Mouse (Mus musculus): ENCODE data around the gene Gm26602. TPM values are rescaled to one million over a fixed set of nuclear protein-coding genes. Genes with fewer than 3 reads are reported as not detected.
A peak's percentile ranks its signal among the peaks of the same experiment; 100 is the strongest.

Gene Gm26602
- polyA plus RNA-seq, 1 experiment from 2014 or later, result not detected

GRCm38 (mm10) chr10:79929967-79930825 is 19.5 kb downstream of the Gm26602 start:
- Histone ChIP-seq H3K9me3 (no peaks in the 10 kb centered on the region), H3K4me3 (no peak overlapping the region), H3K27ac (no peak overlapping the region), H3K4me1 (peaks cover 85% of the 10 kb centered on the region), H3K36me3 (peaks cover 24% of the 10 kb centered on the region), H3K9ac (no peak overlapping the region), H3K27me3 (no peaks in the 10 kb centered on the region), H3K4me2 (no peak overlapping the region)
- ATAC-seq (ENCODE audit: insufficient number of reproducible peaks, low FRiP score, low TSS enrichment, low read depth), result no peak
- 85% methylated on average over 18 of the region's 18 CpGs for WGBS

DNA sequence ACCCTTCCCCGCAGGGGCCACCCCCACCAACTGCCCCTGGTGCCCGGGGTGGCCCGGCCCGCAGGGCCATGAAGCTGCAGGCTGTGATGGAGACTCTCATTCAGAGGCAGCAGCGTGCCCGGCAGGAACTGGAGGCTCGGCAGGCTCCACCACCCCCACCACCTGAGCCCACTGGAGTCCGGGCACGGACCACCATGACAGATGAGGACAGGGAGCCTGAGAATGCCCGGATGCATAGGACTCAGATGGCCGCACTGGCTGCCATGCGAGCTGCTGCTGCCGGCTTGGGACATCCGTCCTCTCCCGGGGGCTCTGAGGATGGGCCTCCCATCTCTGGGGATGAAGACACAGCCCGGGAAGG is 20.1 kb downstream of the Gm26602 start:
- 88% methylated on average over 16 of the region's 16 CpGs for WGBS
- Histone ChIP-seq H3K27me3 (no peaks in the 10 kb centered on the region), H3K9ac (no peak overlapping the region), H3K9me3 (no peaks in the 10 kb centered on the region), H3K4me2 (no peak overlapping the region), H3K27ac (no peak overlapping the region), H3K36me3 (peaks cover 24% of the 10 kb centered on the region), H3K4me3 (no peak overlapping the region), H3K4me1 (peaks cover 85% of the 10 kb centered on the region)
- ATAC-seq (ENCODE audit: insufficient number of reproducible peaks, low FRiP score, low TSS enrichment, low read depth), result no peak

- Histone ChIP-seq H3K9ac (no peak overlapping the region), H3K27me3 (no peaks in the 10 kb centered on the region), H3K4me1 (peaks cover 86% of the 10 kb centered on the region)
Observed at GRCm38 (mm10) chr10:79931797-79932196, 21.1 kb downstream of the Gm26602 start.

GRCm38 (mm10) chr10:79932736-79933135 is 22.1 kb downstream of the Gm26602 start:
- H3K4me3 ChIP-seq, result no peak overlapping the region

More at GRCm38 (mm10) chr10:79931797-79932196, 21.1 kb downstream of the Gm26602 start:
- no peak overlapping the region for H3K4me3 ChIP-seq
- H3K9me3 ChIP-seq, result no peaks in the 10 kb centered on the region
- peaks cover 24% of the 10 kb centered on the region for H3K36me3 ChIP-seq
- no peak overlapping the region for H3K27ac ChIP-seq
- H3K4me2 ChIP-seq, result no peak overlapping the region
- ATAC-seq (ENCODE audit: insufficient number of reproducible peaks, low FRiP score, low TSS enrichment, low read depth), result no peak
- 77% methylated on average over 9 of the region's 9 CpGs for WGBS

DNA sequence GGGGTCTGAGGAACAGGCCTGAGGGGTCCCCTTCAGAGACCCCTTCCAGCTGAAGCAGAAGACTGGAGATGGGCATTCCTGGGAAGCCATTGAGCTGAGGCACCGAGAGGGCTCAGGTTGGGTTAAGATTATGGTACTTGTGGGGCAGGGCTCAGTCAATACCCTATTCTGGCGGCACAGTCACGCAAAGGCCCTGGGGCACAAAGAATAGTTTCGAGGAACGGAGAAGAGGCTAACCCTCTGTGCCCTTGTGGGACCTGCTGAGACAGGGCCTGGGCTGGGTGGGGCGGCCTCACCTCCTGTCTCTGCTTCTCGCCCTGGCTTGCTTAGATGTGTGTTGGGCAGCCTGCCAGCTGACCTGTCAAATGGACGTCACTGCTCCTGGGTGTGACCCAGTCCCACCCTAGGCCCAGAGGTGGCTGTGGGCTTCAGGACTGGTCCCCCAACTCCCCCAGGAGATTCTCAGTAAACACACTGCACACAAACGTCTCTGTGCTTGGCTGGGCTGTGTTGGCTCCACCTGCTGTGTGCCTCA is 22.6 kb downstream of the Gm26602 start:
- Histone ChIP-seq H3K9me3 (no peaks in the 10 kb centered on the region), H3K4me1 (peaks cover 93% of the 10 kb centered on the region), H3K27ac (peak overlapping the region; percentile 62), H3K36me3 (peaks cover 32% of the 10 kb centered on the region), H3K9ac (no peak overlapping the region), H3K4me3 (no peak overlapping the region), H3K27me3 (no peaks in the 10 kb centered on the region), H3K4me2 (no peak overlapping the region)
- WGBS, result 29% methylated on average over 9 of the region's 9 CpGs
- ATAC-seq (ENCODE audit: insufficient number of reproducible peaks, low FRiP score, low TSS enrichment, low read depth), result no peak

More at GRCm38 (mm10) chr10:79932736-79933135, 22.1 kb downstream of the Gm26602 start:
- H3K36me3 ChIP-seq, result peaks cover 27% of the 10 kb centered on the region
- no peak overlapping the region for H3K9ac ChIP-seq
- H3K4me1 ChIP-seq, result peaks cover 94% of the 10 kb centered on the region
- 19% methylated on average over 8 of the region's 8 CpGs for WGBS
- no peak for ATAC-seq (ENCODE audit: insufficient number of reproducible peaks, low FRiP score, low TSS enrichment, low read depth)
- H3K27me3 ChIP-seq, result no peaks in the 10 kb centered on the region
- H3K27ac ChIP-seq, result peak overlapping the region; percentile 62
- H3K4me2 ChIP-seq, result no peak overlapping the region
- no peaks in the 10 kb centered on the region for H3K9me3 ChIP-seq

- peaks cover 92% of the 10 kb centered on the region for H3K4me1 ChIP-seq
- 62% methylated on average over 6 of the region's 6 CpGs for WGBS
Observed at GRCm38 (mm10) chr10:79933861-79934260, 23.2 kb downstream of the Gm26602 start.

GRCm38 (mm10) chr10:79934272-79934721 is 23.6 kb downstream of the Gm26602 start:
- H3K9ac ChIP-seq, result no peak overlapping the region
- WGBS, result 41% methylated on average over 13 of the region's 13 CpGs
- peak; percentile 65 for ATAC-seq (ENCODE audit: insufficient number of reproducible peaks, low FRiP score, low TSS enrichment, low read depth)

More at GRCm38 (mm10) chr10:79933861-79934260, 23.2 kb downstream of the Gm26602 start:
- Histone ChIP-seq H3K4me3 (no peak overlapping the region), H3K9me3 (no peaks in the 10 kb centered on the region), H3K36me3 (peaks cover 35% of the 10 kb centered on the region), H3K27ac (peak overlapping the region; percentile 30; the same call in 1 of the 2 replicates), H3K27me3 (no peaks in the 10 kb centered on the region), H3K9ac (no peak overlapping the region), H3K4me2 (no peak overlapping the region)
- ATAC-seq (ENCODE audit: insufficient number of reproducible peaks, low FRiP score, low TSS enrichment, low read depth), result no peak

GRCm38 (mm10) chr10:79934794-79935569 is 24.3 kb downstream of the Gm26602 start:
- Histone ChIP-seq H3K4me1 (peaks cover 88% of the 10 kb centered on the region), H3K36me3 (peaks cover 37% of the 10 kb centered on the region), H3K27me3 (no peaks in the 10 kb centered on the region), H3K9me3 (no peaks in the 10 kb centered on the region), H3K4me2 (no peak overlapping the region), H3K4me3 (no peak overlapping the region), H3K9ac (no peak overlapping the region), H3K27ac (peak overlapping the region; percentile 61)
- no peak for ATAC-seq (ENCODE audit: insufficient number of reproducible peaks, low FRiP score, low TSS enrichment, low read depth)
- 71% methylated on average over 16 of the region's 16 CpGs for WGBS

More at GRCm38 (mm10) chr10:79934272-79934721, 23.6 kb downstream of the Gm26602 start:
- Histone ChIP-seq H3K27me3 (no peaks in the 10 kb centered on the region), H3K4me2 (no peak overlapping the region), H3K4me3 (no peak overlapping the region), H3K4me1 (peaks cover 91% of the 10 kb centered on the region), H3K36me3 (peaks cover 37% of the 10 kb centered on the region), H3K9me3 (no peaks in the 10 kb centered on the region), H3K27ac (peak overlapping the region; percentile 30)

- 0 out of 2 replicates have a peak overlapping the region, but pooled peaks have one; percentile 10 for H3K9ac ChIP-seq
- no peak overlapping the region for H3K4me3 ChIP-seq
- peak overlapping the region; percentile 2; the same call in 1 of the 2 replicates for H3K4me2 ChIP-seq
- H3K4me1 ChIP-seq, result peaks cover 87% of the 10 kb centered on the region
- peak overlapping the region; percentile 54 for H3K27ac ChIP-seq
- no peaks in the 10 kb centered on the region for H3K9me3 ChIP-seq
- peaks cover 37% of the 10 kb centered on the region for H3K36me3 ChIP-seq
- no peak for ATAC-seq (ENCODE audit: insufficient number of reproducible peaks, low FRiP score, low TSS enrichment, low read depth)
- WGBS, result 37% methylated on average over 10 of the region's 10 CpGs
- no peaks in the 10 kb centered on the region for H3K27me3 ChIP-seq
Observed at GRCm38 (mm10) chr10:79936284-79936910, 25.7 kb downstream of the Gm26602 start.

DNA sequence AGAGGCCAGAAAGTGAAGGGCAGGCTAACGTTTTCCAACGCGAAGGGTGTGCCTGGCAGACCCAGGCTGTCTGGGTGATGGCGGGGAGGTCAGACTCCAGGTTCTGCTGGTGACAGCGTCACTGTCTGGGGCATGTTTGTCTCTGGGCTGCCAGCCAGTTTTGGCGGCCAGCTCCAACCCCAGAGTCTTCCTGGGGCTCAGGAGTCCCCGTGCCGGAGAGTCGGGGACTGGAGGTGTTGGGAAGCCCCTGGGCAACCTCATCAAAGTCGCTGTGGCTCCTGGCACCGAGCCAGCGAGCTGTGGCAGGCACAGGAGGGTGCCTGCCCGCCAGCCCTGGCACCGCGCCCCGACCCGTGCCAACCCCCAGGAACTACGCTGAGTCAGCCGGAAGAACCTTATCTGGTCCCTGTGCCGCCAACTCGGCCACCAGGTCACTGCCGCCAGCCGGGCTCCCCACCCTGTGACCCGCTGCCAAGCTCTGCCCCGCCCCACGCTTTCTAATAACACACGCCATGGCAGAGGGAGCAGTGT is 26.3 kb downstream of the Gm26602 start:
- peak overlapping the region; percentile 54 for H3K27ac ChIP-seq

More for the DNA sequence above, 26.3 kb downstream of the Gm26602 start:
- H3K4me1 ChIP-seq, result peaks cover 84% of the 10 kb centered on the region
- peak overlapping the region; percentile 2; the same call in 1 of the 2 replicates for H3K4me2 ChIP-seq
- no peaks in the 10 kb centered on the region for H3K9me3 ChIP-seq
- peaks cover 37% of the 10 kb centered on the region for H3K36me3 ChIP-seq
- no peak for ATAC-seq (ENCODE audit: insufficient number of reproducible peaks, low FRiP score, low TSS enrichment, low read depth)
- H3K9ac ChIP-seq, result 0 out of 2 replicates have a peak overlapping the region, but pooled peaks have one; percentile 10
- H3K27me3 ChIP-seq, result no peaks in the 10 kb centered on the region
- WGBS, result 46% methylated on average over 27 of the region's 27 CpGs
- no peak overlapping the region for H3K4me3 ChIP-seq
